Mouse (Mus musculus) hindbrain, embryonic 13.5 days (tissue): ENCODE results near the gene Cblb. TPM values are rescaled to one million over a fixed set of nuclear protein-coding genes. Genes with fewer than 3 reads are reported as not detected.
A peak's percentile ranks its signal among the peaks of the same experiment; 100 is the strongest.

Source experiments
- ATAC-seq: fragments of 200-750 bp; cut with Nextera tagmentation; 2 replicates; pipeline ENCODE4 v1.8.0; 2017; ENCODE audit warnings: moderate TSS enrichment; ENCODE audit not compliant: low FRiP score
- H3K27ac ChIP-seq: fragments of 300-500 bp; sonication (generic); 2 replicates; pipeline ENCODE4 v1.5.1; 2015; ENCODE audit warnings: inconsistent platforms, mild to moderate bottlenecking, moderate library complexity
- H3K27me3 ChIP-seq: fragments of 300-500 bp; sonication (generic); 2 replicates; pipeline ENCODE4 v1.6.1; 2015; ENCODE audit warnings: mild to moderate bottlenecking, inconsistent platforms
- H3K36me3 ChIP-seq: fragments of 300-500 bp; sonication (generic); 2 replicates; pipeline ENCODE4 v1.6.1; 2015; ENCODE audit warnings: mild to moderate bottlenecking, inconsistent platforms
- H3K4me1 ChIP-seq: fragments of 300-500 bp; sonication (generic); replicated peaks from 2 replicates; pipeline ENCODE4 v1.6.1; 2015; ENCODE audit warnings: inconsistent platforms
- H3K4me2 ChIP-seq: fragments of 300-500 bp; sonication (generic); 2 replicates; pipeline ENCODE4 v1.6.1; 2015; ENCODE audit warnings: inconsistent platforms, mild to moderate bottlenecking, moderate library complexity
- H3K4me3 ChIP-seq: fragments of 300-500 bp; sonication (generic); 2 replicates; pipeline ENCODE4 v1.5.1; 2015; ENCODE audit warnings: mild to moderate bottlenecking, inconsistent platforms
- H3K9ac ChIP-seq: fragments of 300-500 bp; sonication (generic); 2 replicates; pipeline ENCODE4 v1.6.1; 2015; ENCODE audit warnings: mild to moderate bottlenecking, inconsistent platforms
- H3K9me3 ChIP-seq: fragments of 300-500 bp; sonication (generic); 2 replicates; pipeline ENCODE4 v1.6.1; 2016; ENCODE audit warnings: inconsistent platforms
- WGBS: fragments of 180-500 bp; shearing (Covaris S2); methylation state at CpG from one replicate; pipeline ENCODE4 v1.1.7; 2015; 5-methylcytosine and 5-hydroxymethylcytosine counted together
- polyA plus RNA-seq: library from polyadenylated mRNA; unstranded; fragments of >200 nt; fragmentation: Nextera tagmentation; extraction: Ambion mirVana; gene quantifications from 2 replicates; pipeline ENCODE4 v1.2.1, GENCODE M21; 2015

The Cblb gene
- 19.6 and 21.5 TPM in 2 replicates for polyA plus RNA-seq

GRCm38 (mm10) chr16:52031091-52031689 is at the start of gene Cblb:
TSS of gene Cblb (plus strand) at chr16:52031225.
- H3K9me3 ChIP-seq: no peaks in the 10 kb centered on the region
- H3K9ac ChIP-seq: peak within 1 kb of the TSS; percentile 95
- H3K27me3 ChIP-seq: no peaks in the 10 kb centered on the region
- H3K27ac ChIP-seq: peak within 1 kb of the TSS; percentile 98
- H3K4me2 ChIP-seq: peak within 1 kb of the TSS; percentile 68
- peak within 1 kb of the TSS; percentile 95 for H3K4me3 ChIP-seq
- WGBS: under 1% methylated on average over 38 of the region's 38 CpGs
- ATAC-seq: peak; percentile 100
- peaks cover 43% of the 10 kb centered on the region for H3K4me1 ChIP-seq
- peaks cover 15% of the 10 kb centered on the region for H3K36me3 ChIP-seq

DNA sequence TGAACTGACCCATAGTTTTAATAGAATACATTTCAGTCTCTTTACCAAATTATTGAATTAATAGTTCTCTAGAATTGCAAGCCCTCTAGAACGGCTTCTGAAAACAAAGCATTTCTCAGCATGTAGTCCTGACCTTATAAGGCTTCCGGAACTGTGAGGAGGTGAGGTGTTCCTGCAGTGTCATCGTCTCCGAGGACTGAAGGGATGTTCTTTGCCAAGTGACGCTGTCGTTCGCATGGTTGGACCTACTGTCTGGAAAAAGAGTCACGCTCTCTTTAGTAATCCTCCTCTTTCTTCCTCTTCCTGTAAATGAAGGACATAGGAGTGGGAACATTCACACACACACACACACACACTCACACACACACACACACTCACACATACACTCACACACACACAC is 45.6 kb upstream of the Cblb start:
- no peak overlapping the region for H3K4me2 ChIP-seq
- H3K9me3 ChIP-seq: no peaks in the 10 kb centered on the region
- H3K36me3 ChIP-seq: no peaks in the 10 kb centered on the region
- 54% methylated on average over 8 of the region's 8 CpGs for WGBS
- no peak overlapping the region for H3K27ac ChIP-seq
- no peaks in the 10 kb centered on the region for H3K4me1 ChIP-seq
- no peaks in the 10 kb centered on the region for H3K27me3 ChIP-seq
- no peak for ATAC-seq
- H3K4me3 ChIP-seq: no peak overlapping the region
- H3K9ac ChIP-seq: no peak overlapping the region

GRCm38 (mm10) chr16:51986207-51986606 is 44.8 kb upstream of the Cblb start:
- Histone ChIP-seq H3K4me1 (no peaks in the 10 kb centered on the region), H3K9ac (no peak overlapping the region), H3K4me2 (no peak overlapping the region), H3K27ac (no peak overlapping the region), H3K27me3 (no peaks in the 10 kb centered on the region), H3K4me3 (no peak overlapping the region), H3K36me3 (no peaks in the 10 kb centered on the region), H3K9me3 (no peaks in the 10 kb centered on the region)
- ATAC-seq: no peak
- 62% methylated on average over 3 of the region's 3 CpGs for WGBS

- no peak overlapping the region for H3K27ac ChIP-seq
- no peaks in the 10 kb centered on the region for H3K36me3 ChIP-seq
- H3K4me1 ChIP-seq: no peaks in the 10 kb centered on the region
- H3K9me3 ChIP-seq: no peaks in the 10 kb centered on the region
- no peak for ATAC-seq
- H3K4me2 ChIP-seq: no peak overlapping the region
- no peaks in the 10 kb centered on the region for H3K27me3 ChIP-seq
- H3K9ac ChIP-seq: no peak overlapping the region
- 65% methylated on average over 4 of the region's 4 CpGs for WGBS
- H3K4me3 ChIP-seq: no peak overlapping the region
Measured at GRCm38 (mm10) chr16:51987085-51987620, 43.9 kb upstream of the Cblb start.

GRCm38 (mm10) chr16:51988027-51988426 is 43.0 kb upstream of the Cblb start:
- no peak for ATAC-seq
- Histone ChIP-seq H3K4me1 (no peaks in the 10 kb centered on the region), H3K4me3 (no peak overlapping the region), H3K27me3 (no peaks in the 10 kb centered on the region), H3K9me3 (no peaks in the 10 kb centered on the region), H3K9ac (no peak overlapping the region), H3K4me2 (no peak overlapping the region), H3K36me3 (no peaks in the 10 kb centered on the region), H3K27ac (no peak overlapping the region)

- H3K36me3 ChIP-seq: no peaks in the 10 kb centered on the region
- no peaks in the 10 kb centered on the region for H3K27me3 ChIP-seq
- no peak overlapping the region for H3K9ac ChIP-seq
- H3K4me2 ChIP-seq: no peak overlapping the region
- no peak overlapping the region for H3K4me3 ChIP-seq
- 88% methylated on average over 3 of the region's 3 CpGs for WGBS
- no peaks in the 10 kb centered on the region for H3K9me3 ChIP-seq
- H3K27ac ChIP-seq: no peak overlapping the region
- no peaks in the 10 kb centered on the region for H3K4me1 ChIP-seq
- no peak for ATAC-seq
Measured at GRCm38 (mm10) chr16:51989259-51989658, 41.8 kb upstream of the Cblb start.

DNA sequence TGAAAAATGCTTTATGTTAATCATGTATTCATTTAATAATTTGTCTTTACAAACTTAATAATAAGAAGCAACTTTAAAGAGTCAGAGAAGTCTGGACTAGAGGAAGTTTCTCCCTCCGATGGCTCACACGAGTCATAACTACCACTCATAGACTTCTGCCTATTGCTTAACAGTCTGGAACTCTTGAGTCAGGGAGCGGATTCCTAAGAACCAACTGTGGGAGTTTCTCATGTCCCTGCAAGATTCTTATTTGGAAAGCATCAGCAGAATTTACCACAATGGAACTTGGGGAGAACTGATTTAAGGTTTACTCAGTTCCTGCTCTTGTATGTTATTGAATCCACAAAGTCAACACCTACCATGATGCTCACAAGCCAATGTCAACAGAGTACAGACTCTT is 31.0 kb upstream of the Cblb start:
- H3K4me3 ChIP-seq: no peak overlapping the region
- H3K4me2 ChIP-seq: no peak overlapping the region
- H3K36me3 ChIP-seq: no peaks in the 10 kb centered on the region
- no peak for ATAC-seq
- no peak overlapping the region for H3K27ac ChIP-seq
- H3K4me1 ChIP-seq: no peaks in the 10 kb centered on the region
- no peaks in the 10 kb centered on the region for H3K9me3 ChIP-seq
- H3K27me3 ChIP-seq: no peaks in the 10 kb centered on the region
- 94% methylated on average over 3 of the region's 3 CpGs for WGBS
- H3K9ac ChIP-seq: no peak overlapping the region

DNA sequence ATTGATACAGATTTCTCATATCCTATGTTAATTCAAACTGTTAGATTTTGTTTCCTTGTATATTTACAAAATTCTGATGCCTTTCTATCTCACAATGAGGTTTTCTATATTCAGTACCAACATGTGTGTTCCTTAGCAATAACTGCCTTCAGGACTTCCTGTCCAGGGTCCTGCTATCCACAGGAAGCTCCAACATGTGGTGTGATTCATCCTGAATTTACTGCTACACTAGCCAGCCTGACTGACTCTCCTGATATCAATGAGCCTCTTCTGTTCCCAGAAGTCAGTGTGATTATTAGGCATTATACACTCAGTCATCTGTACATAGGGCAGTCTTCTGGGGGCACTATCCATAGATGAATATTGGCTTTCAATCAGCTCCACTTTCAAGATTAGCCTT is 30.2 kb upstream of the Cblb start:
- Histone ChIP-seq H3K4me2 (no peak overlapping the region), H3K36me3 (no peaks in the 10 kb centered on the region), H3K27ac (no peak overlapping the region), H3K27me3 (no peaks in the 10 kb centered on the region), H3K9ac (no peak overlapping the region), H3K9me3 (no peaks in the 10 kb centered on the region), H3K4me1 (no peaks in the 10 kb centered on the region), H3K4me3 (no peak overlapping the region)
- no peak for ATAC-seq

- no peak overlapping the region for H3K4me2 ChIP-seq
- no peak overlapping the region for H3K4me3 ChIP-seq
- WGBS: 76% methylated on average over 3 of the region's 3 CpGs
- H3K4me1 ChIP-seq: no peaks in the 10 kb centered on the region
- H3K36me3 ChIP-seq: no peaks in the 10 kb centered on the region
- H3K27me3 ChIP-seq: no peaks in the 10 kb centered on the region
- no peak overlapping the region for H3K27ac ChIP-seq
- no peaks in the 10 kb centered on the region for H3K9me3 ChIP-seq
- ATAC-seq: no peak
- H3K9ac ChIP-seq: no peak overlapping the region
Measured at GRCm38 (mm10) chr16:52007006-52007405, 24.0 kb upstream of the Cblb start.

DNA sequence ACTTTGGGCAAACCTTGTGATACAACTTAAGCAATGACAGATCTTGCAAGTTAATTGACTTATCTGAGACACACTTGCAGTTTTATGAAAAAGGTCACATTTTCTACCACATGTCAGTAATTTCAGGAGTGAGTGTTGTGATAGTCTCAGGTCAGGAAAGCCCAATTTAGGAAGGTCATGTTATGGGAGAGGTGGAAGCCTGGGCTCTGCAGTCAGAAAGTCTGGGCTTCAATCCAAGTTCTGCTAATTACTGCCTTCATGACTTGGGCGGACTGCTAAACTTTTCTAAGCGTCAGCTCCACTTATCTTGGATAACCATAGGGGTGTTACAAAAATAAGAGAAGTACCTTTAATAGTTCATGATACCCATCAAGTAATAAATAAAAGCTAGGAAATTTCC is 22.6 kb upstream of the Cblb start:
- no peak for ATAC-seq
- Histone ChIP-seq H3K9ac (no peak overlapping the region), H3K9me3 (no peaks in the 10 kb centered on the region), H3K4me1 (no peaks in the 10 kb centered on the region), H3K4me2 (no peak overlapping the region), H3K4me3 (no peak overlapping the region), H3K36me3 (no peaks in the 10 kb centered on the region), H3K27ac (no peak overlapping the region), H3K27me3 (no peaks in the 10 kb centered on the region)
- WGBS: 78% methylated on average over 2 of the region's 2 CpGs

DNA sequence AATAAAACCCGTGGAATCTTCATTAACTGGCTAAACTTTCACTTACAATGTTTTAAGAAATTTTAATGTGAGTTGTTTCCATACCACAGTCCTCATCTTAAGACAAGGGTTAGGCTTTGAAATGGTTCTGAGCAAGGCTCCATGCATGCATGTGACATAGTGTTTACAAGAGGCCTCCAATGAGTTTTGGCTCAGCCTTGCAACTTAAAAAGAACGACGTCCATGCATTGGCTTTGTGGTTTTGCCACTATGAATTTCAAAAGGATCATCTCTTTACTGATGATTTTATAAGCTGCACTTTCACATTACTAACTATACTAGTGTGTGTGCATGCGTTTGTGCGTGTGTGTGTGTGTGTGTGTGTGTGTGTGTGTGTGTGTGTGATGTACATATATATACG is 21.6 kb upstream of the Cblb start:
- Histone ChIP-seq H3K36me3 (no peaks in the 10 kb centered on the region), H3K4me1 (no peaks in the 10 kb centered on the region), H3K9me3 (no peaks in the 10 kb centered on the region), H3K27ac (no peak overlapping the region), H3K9ac (no peak overlapping the region), H3K4me3 (no peak overlapping the region), H3K27me3 (no peaks in the 10 kb centered on the region), H3K4me2 (no peak overlapping the region)
- no peak for ATAC-seq
- WGBS: 93% methylated on average over 6 of the region's 6 CpGs

GRCm38 (mm10) chr16:52012984-52013383 is 18.0 kb upstream of the Cblb start:
- Histone ChIP-seq H3K4me2 (no peak overlapping the region), H3K36me3 (no peaks in the 10 kb centered on the region), H3K4me1 (no peaks in the 10 kb centered on the region), H3K4me3 (no peak overlapping the region), H3K27ac (no peak overlapping the region), H3K9ac (no peak overlapping the region), H3K9me3 (no peaks in the 10 kb centered on the region), H3K27me3 (no peaks in the 10 kb centered on the region)
- ATAC-seq: no peak
- WGBS: 81% methylated on average over 3 of the region's 3 CpGs

GRCm38 (mm10) chr16:52013812-52014211 is 17.2 kb upstream of the Cblb start:
- Histone ChIP-seq H3K27ac (no peak overlapping the region), H3K27me3 (no peaks in the 10 kb centered on the region), H3K36me3 (no peaks in the 10 kb centered on the region), H3K4me2 (no peak overlapping the region), H3K9ac (no peak overlapping the region), H3K4me1 (no peaks in the 10 kb centered on the region), H3K9me3 (no peaks in the 10 kb centered on the region), H3K4me3 (no peak overlapping the region)
- ATAC-seq: no peak
- 81% methylated on average over 2 of the region's 2 CpGs for WGBS
